Mouse (Mus musculus) MEL (cell line): ENCODE results near the gene Foxj2. TPM values are rescaled to one million over a fixed set of nuclear protein-coding genes. Genes with fewer than 3 reads are reported as not detected.

Experiments used
- DNase-seq: peaks from one replicate; pipeline ENCODE4 v3.0.0; 2011; ENCODE audit warnings: low read depth, low spot score
- H3K27ac ChIP-seq: 2 replicates; pipeline ENCODE4 v1.5.1; 2012; ENCODE audit warnings: low read depth, mild to moderate bottlenecking, control low read depth, low read length, moderate library complexity; ENCODE audit not compliant: control insufficient read depth
- H3K27me3 ChIP-seq, 2 experiments: fragments of 150-350 bp in 1 of 2; sonication (generic) in 1 of 2; 2 replicates each; pipeline ENCODE4 v1.6.1; 2012; ENCODE audit warnings: low read length in 2 of 2, mild to moderate bottlenecking in 2 of 2, improper control_type of control experiment in 1 of 2, moderate library complexity in 1 of 2; ENCODE audit not compliant: insufficient read depth in 2 of 2, control insufficient read depth in 1 of 2
- H3K36me3 ChIP-seq, 2 experiments: 2 replicates each; pipeline ENCODE4 v1.6.1; 2012 to 2014; ENCODE audit warnings: low read length in 2 of 2, improper control_type of control experiment in 1 of 2, inconsistent platforms in 1 of 2, mild to moderate bottlenecking in 1 of 2; ENCODE audit not compliant: insufficient read depth in 2 of 2, control insufficient read depth in 1 of 2
- H3K4me1 ChIP-seq, 2 experiments: fragments of 150-350 bp in 1 of 2; sonication (generic) in 1 of 2; 2 replicates each; pipeline ENCODE4 v1.6.1; 2012; ENCODE audit warnings: low read length in 2 of 2, improper control_type of control experiment in 1 of 2, mild to moderate bottlenecking in 1 of 2; ENCODE audit not compliant: insufficient read depth in 2 of 2, control insufficient read depth in 1 of 2
- H3K4me3 ChIP-seq, 2 experiments: fragments of 150-350 bp in 1 of 2; sonication (generic) in 1 of 2; 2 replicates each; pipeline ENCODE4 v1.5.1; 2012; ENCODE audit warnings: low read depth in 2 of 2, low read length in 2 of 2, mild to moderate bottlenecking in 2 of 2, moderate library complexity in 2 of 2, control low read depth in 1 of 2, improper control_type of control experiment in 1 of 2; ENCODE audit not compliant: control insufficient read depth in 1 of 2, insufficient read depth in 1 of 2
- H3K79me2 ChIP-seq: 2 replicates; pipeline ENCODE4 v1.6.1; 2012; ENCODE audit warnings: mild to moderate bottlenecking, low read length, moderate library complexity; ENCODE audit not compliant: control insufficient read depth, poor library complexity, insufficient read depth
- H3K9ac ChIP-seq: 2 replicates; pipeline ENCODE4 v1.6.1; 2012; ENCODE audit warnings: low read depth, mild to moderate bottlenecking, control low read depth, low read length, moderate library complexity; ENCODE audit not compliant: control insufficient read depth, poor library complexity, severe bottlenecking
- H3K9me3 ChIP-seq: fragments of 150-350 bp; sonication (generic); replicated peaks from 2 replicates; pipeline ENCODE4 v1.6.1; 2012; ENCODE audit warnings: mild to moderate bottlenecking, low read length, improper control_type of control experiment, moderate library complexity; ENCODE audit not compliant: insufficient read depth
- BHLHE40 ChIP-seq: IDR thresholded peaks from 2 replicates; pipeline ENCODE4 v1.6.1; 2012; ENCODE audit warnings: low read depth, mild to moderate bottlenecking, inconsistent platforms, low read length, improper control_type of control experiment, borderline replicate concordance
- CHD1 ChIP-seq: IDR thresholded peaks from 2 replicates; pipeline ENCODE4 v1.6.1; 2012; ENCODE audit warnings: low read depth, mild to moderate bottlenecking, inconsistent platforms, low read length, improper control_type of control experiment
- CHD2 ChIP-seq: IDR thresholded peaks from 2 replicates; pipeline ENCODE4 v1.6.1; 2011; ENCODE audit warnings: low read length, improper control_type of control experiment
- CTCF ChIP-seq, 3 experiments: IDR thresholded peaks in 2 of 3; conservative IDR thresholded peaks in 1 of 3; 2 replicates each; pipeline ENCODE4 v1.5.1; 2011 to 2012; ENCODE audit warnings: low read length in 3 of 3, low read depth in 2 of 3, mild to moderate bottlenecking in 2 of 3, improper control_type of control experiment in 1 of 3, inconsistent platforms in 1 of 3, mixed read lengths in 1 of 3, moderate library complexity in 1 of 3; ENCODE audit not compliant: control insufficient read depth in 1 of 3, insufficient read depth in 1 of 3, poor library complexity in 1 of 3, severe bottlenecking in 1 of 3
- E2F4 ChIP-seq: IDR thresholded peaks from 2 replicates; pipeline ENCODE4 v1.6.1; 2011; ENCODE audit warnings: low read depth, low read length, improper control_type of control experiment, borderline replicate concordance
- ELF1 ChIP-seq: IDR thresholded peaks from 2 replicates; pipeline ENCODE4 v1.6.1; 2014; ENCODE audit warnings: low read depth, mild to moderate bottlenecking, inconsistent platforms, low read length, improper control_type of control experiment, moderate library complexity
- ETS1 ChIP-seq: IDR thresholded peaks from 2 replicates; pipeline ENCODE4 v1.6.1; 2012; ENCODE audit warnings: low read depth, mild to moderate bottlenecking, inconsistent platforms, low read length, improper control_type of control experiment, moderate library complexity
- GABPA ChIP-seq: IDR thresholded peaks from 2 replicates; pipeline ENCODE4 v1.6.1; 2012; ENCODE audit warnings: low read depth, mild to moderate bottlenecking, inconsistent platforms, low read length, improper control_type of control experiment, moderate library complexity
- GATA1 ChIP-seq: IDR thresholded peaks from 2 replicates; pipeline ENCODE4 v1.6.1; 2011; ENCODE audit warnings: low read depth, low read length, improper control_type of control experiment
- HCFC1 ChIP-seq: IDR thresholded peaks from 2 replicates; pipeline ENCODE4 v1.6.1; 2012; ENCODE audit warnings: low read depth, mild to moderate bottlenecking, inconsistent platforms, low read length, improper control_type of control experiment, moderate library complexity
- KAT2A ChIP-seq: conservative IDR thresholded peaks from 2 replicates; pipeline ENCODE4 v1.6.1; 2012; ENCODE audit warnings: low read depth, low read length, improper control_type of control experiment, inconsistent platforms
- MAX ChIP-seq: IDR thresholded peaks from 2 replicates; pipeline ENCODE4 v1.6.1; 2011; ENCODE audit warnings: low read length, improper control_type of control experiment
- MXI1 ChIP-seq: IDR thresholded peaks from 2 replicates; pipeline ENCODE4 v1.6.1; 2011; ENCODE audit warnings: mild to moderate bottlenecking, low read depth, low read length, improper control_type of control experiment
- MYB ChIP-seq: IDR thresholded peaks from 2 replicates; pipeline ENCODE4 v1.6.1; 2011; ENCODE audit warnings: mild to moderate bottlenecking, low read depth, low read length, improper control_type of control experiment
- MYC ChIP-seq: IDR thresholded peaks from 2 replicates; pipeline ENCODE4 v1.6.1; 2011; ENCODE audit warnings: low read depth, mild to moderate bottlenecking, low read length, improper control_type of control experiment, moderate library complexity
- NELFE ChIP-seq: IDR thresholded peaks from 2 replicates; pipeline ENCODE4 v1.6.1; 2011; ENCODE audit warnings: low read depth, low read length, improper control_type of control experiment
- NRF1 ChIP-seq: IDR thresholded peaks from 2 replicates; pipeline ENCODE4 v1.6.1; 2014; ENCODE audit warnings: low read depth, mild to moderate bottlenecking, inconsistent platforms, low read length, improper control_type of control experiment, moderate library complexity; ENCODE audit not compliant: poor library complexity, insufficient read depth, severe bottlenecking
- POLR2A ChIP-seq, 2 experiments: IDR thresholded peaks; 2 replicates each; pipeline ENCODE4 v1.6.1; 2011 to 2012; ENCODE audit warnings: low read length in 2 of 2, mild to moderate bottlenecking in 2 of 2, control low read depth in 1 of 2, improper control_type of control experiment in 1 of 2, low read depth in 1 of 2, moderate library complexity in 1 of 2; ENCODE audit not compliant: control insufficient read depth in 1 of 2, insufficient read depth in 1 of 2, poor library complexity in 1 of 2
- POLR2AphosphoS2 ChIP-seq: IDR thresholded peaks from 2 replicates; pipeline ENCODE4 v1.6.1; 2011; ENCODE audit warnings: low read length, improper control_type of control experiment
- POLR2AphosphoS5 ChIP-seq: IDR thresholded peaks from 2 replicates; pipeline ENCODE4 v1.6.1; 2012; ENCODE audit warnings: low read depth, borderline replicate concordance, mild to moderate bottlenecking, inconsistent platforms, low read length, moderate library complexity, mixed read lengths
- RAD21 ChIP-seq: IDR thresholded peaks from 2 replicates; pipeline ENCODE4 v1.6.1; 2011; ENCODE audit warnings: mild to moderate bottlenecking, low read depth, low read length, improper control_type of control experiment
- SIN3A ChIP-seq: IDR thresholded peaks from 2 replicates; pipeline ENCODE4 v1.6.1; 2012; ENCODE audit warnings: low read length, improper control_type of control experiment, inconsistent platforms
- SMC3 ChIP-seq: IDR thresholded peaks from 2 replicates; pipeline ENCODE4 v1.6.1; 2011; ENCODE audit warnings: low read depth, low read length, improper control_type of control experiment
- TBP ChIP-seq: IDR thresholded peaks from 2 replicates; pipeline ENCODE4 v1.8.0; 2011; ENCODE audit warnings: low read depth, low read length, improper control_type of control experiment
- TCF12 ChIP-seq: IDR thresholded peaks from 2 replicates; pipeline ENCODE4 v1.6.1; 2014; ENCODE audit warnings: low read depth, mild to moderate bottlenecking, inconsistent platforms, low read length, improper control_type of control experiment, moderate library complexity
- UBTF ChIP-seq: IDR thresholded peaks from 2 replicates; pipeline ENCODE4 v1.6.1; 2012; ENCODE audit warnings: low read depth, mild to moderate bottlenecking, inconsistent platforms, low read length, improper control_type of control experiment, moderate library complexity, borderline replicate concordance; ENCODE audit not compliant: insufficient read depth
- USF2 ChIP-seq, 2 experiments: IDR thresholded peaks; 2 replicates each; pipeline ENCODE4 v1.6.1; 2011 to 2012; ENCODE audit warnings: improper control_type of control experiment in 2 of 2, low read length in 2 of 2, borderline replicate concordance in 1 of 2, inconsistent platforms in 1 of 2, low read depth in 1 of 2, mild to moderate bottlenecking in 1 of 2; ENCODE audit not compliant: insufficient read depth in 1 of 2
- ZC3H11A ChIP-seq: IDR thresholded peaks from 2 replicates; pipeline ENCODE4 v1.6.1; 2012; ENCODE audit warnings: low read depth, mild to moderate bottlenecking, inconsistent platforms, low read length, improper control_type of control experiment
- ZKSCAN1 ChIP-seq: IDR thresholded peaks from 2 replicates; pipeline ENCODE4 v1.6.1; 2012; ENCODE audit warnings: low read depth, mild to moderate bottlenecking, inconsistent platforms, low read length, improper control_type of control experiment, moderate library complexity
- ZMIZ1 ChIP-seq: IDR thresholded peaks from 2 replicates; pipeline ENCODE4 v1.6.1; 2012; ENCODE audit warnings: low read depth, mild to moderate bottlenecking, inconsistent platforms, low read length, improper control_type of control experiment, moderate library complexity
- ZNF384 ChIP-seq: IDR thresholded peaks from 2 replicates; pipeline ENCODE4 v1.6.1; 2012; ENCODE audit warnings: low read depth, mild to moderate bottlenecking, inconsistent platforms, low read length, improper control_type of control experiment
- polyA plus RNA-seq, 2 experiments: library from polyadenylated mRNA; stranded (reverse) in 1 of 2; unstranded in 1 of 2; fragments of >175 nt in 1 of 2; fragments of >200 nt in 1 of 2; gene quantifications; 2 replicates each; pipeline versions ENCODE4 v1.2.1 to v1.2.4; 2012; ENCODE audit warnings: low replicate concordance in 2 of 2, low read depth in 1 of 2; ENCODE audit not compliant: insufficient read length in 2 of 2, insufficient read depth in 1 of 2, missing spikeins in 1 of 2
- total RNA-seq: library from RNA; depleted of rRNA; stranded (reverse); fragments of 300-350 nt; gene quantifications from 2 replicates; pipeline ENCODE4 v1.2.3, GENCODE M21; 2012

Gene Foxj2
- total and polyA plus RNA-seq, 3 experiments, result 2.2 to 8.6 TPM; not detected in 1

DNA sequence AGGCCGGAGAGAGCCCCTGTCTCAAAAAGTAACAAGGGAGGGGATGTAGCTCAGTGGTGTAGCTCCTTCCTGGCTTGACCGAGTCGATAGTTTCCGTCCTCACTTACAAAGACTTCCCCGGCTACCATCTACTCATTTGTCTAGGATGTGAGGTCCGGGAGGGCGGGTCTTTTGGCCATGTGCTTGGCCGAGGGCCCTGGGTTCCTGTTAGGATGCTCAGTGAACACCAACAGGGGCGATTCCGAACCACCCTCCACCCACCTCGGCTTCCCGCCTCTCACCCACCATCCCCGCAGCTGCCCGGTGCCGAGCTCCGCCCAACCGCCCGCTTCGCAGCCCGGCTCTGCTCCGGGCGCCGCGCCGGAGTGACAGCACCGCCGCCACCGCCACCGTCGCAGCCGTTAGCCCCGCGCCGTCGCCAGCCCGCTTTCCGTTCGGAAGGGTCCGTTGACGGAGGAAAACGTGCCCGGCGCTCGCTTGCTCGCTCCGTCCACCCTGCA, 18.4 kb upstream of the Foxj2 start, which contains the start of gene Slc2a3 (continued):
- TF ChIP-seq CHD2, result no peak
- 0 out of 2 replicates have a peak, but pooled peaks have one; percentile 8 for TF ChIP-seq ZC3H11A
- no peak for TF ChIP-seq ZKSCAN1
- TF ChIP-seq SIN3A, result peak; percentile 81
- TF ChIP-seq GATA1, result no peak
- no peak for TF ChIP-seq POLR2AphosphoS2
- 0 out of 2 replicates have a peak, but pooled peaks have one; percentile 10 for TF ChIP-seq ETS1
- TF ChIP-seq GABPA, result no peak
- TF ChIP-seq MYC, result peak; percentile 95
- no peak for TF ChIP-seq RAD21
- TF ChIP-seq POLR2AphosphoS5, result no peak
- TF ChIP-seq MYB, result no peak
- no peak for TF ChIP-seq USF2 (IDR thresholded peaks at IDR 0.05; ENCODE audit: borderline replicate concordance in 1 of 2, insufficient read depth in 1 of 2, low read depth in 1 of 2, low read length in 2 of 2)
- TF ChIP-seq E2F4, result peak; percentile 70; the same call in 1 of the 2 replicates
- TF ChIP-seq MXI1, result peak; percentile 73
- peak; percentile 41; the same call in 1 of the 2 replicates for TF ChIP-seq ZMIZ1
- TF ChIP-seq KAT2A, result no peak
- peak; percentile 93; the same call in 1 of the 2 replicates for TF ChIP-seq CHD1
- TF ChIP-seq ZNF384, result no peak
- peak; percentile 3; the same call in 1 of the 2 replicates for TF ChIP-seq TCF12
- no peak for TF ChIP-seq CTCF (IDR thresholded peaks at IDR 0.05 in 2 of 3, conservative IDR thresholded peaks at IDR 0.05 in 1 of 3; ENCODE audit: control insufficient read depth in 1 of 3, insufficient read depth in 1 of 3, low read depth in 2 of 3, low read length in 3 of 3, poor library complexity in 1 of 3, severe bottlenecking in 1 of 3)

DNA sequence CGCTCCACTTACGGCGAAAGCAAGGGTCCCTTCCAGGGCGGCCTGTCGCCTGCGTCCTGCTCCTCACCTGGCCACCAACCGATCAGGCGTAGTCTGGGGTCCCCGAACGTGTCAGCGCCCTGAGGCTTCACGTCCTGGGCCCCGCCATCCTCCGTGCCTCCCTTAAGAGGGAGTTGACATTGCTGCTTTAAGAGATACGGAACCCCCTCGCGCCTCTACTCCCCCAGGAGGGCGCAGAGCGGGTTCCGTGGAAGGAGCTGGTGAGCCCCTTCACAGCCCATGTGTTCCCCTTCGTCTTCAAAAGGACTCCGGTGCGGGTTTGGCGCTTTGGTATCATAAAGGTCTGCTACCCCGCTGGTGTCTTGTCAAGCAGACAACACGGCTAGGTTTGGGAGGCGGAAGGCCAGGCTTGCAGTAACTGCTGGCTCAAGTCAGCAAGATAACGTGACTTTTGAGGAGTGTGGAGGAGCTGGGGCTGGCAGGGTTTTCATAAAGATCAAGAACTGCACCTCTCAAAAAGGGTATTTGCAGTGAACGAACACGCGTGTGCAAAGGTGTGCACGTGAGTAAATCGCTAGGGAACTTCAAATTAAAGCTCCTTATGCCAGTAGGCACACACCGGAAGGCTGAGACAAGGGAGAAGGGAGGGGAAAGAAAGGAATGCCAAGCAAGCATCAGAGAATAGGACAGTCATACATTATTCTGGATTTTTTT, 17.8 kb upstream of the Foxj2 start:
- peaks cover 0 to 14% of the 10 kb centered on the region in 2 experiments; a peak in 2 of 4 replicates for H3K36me3 ChIP-seq
- peaks cover 0 to 15% of the 10 kb centered on the region in 2 experiments; a peak in 2 of 4 replicates for H3K4me1 ChIP-seq
- TF ChIP-seq ETS1 (0 out of 2 replicates have a peak, but pooled peaks have one; percentile 22), TBP (peak; percentile 57; the same call in 1 of the 2 replicates), POLR2AphosphoS2 (peak; percentile 41; the same call in 1 of the 2 replicates), KAT2A (no peak), ELF1 (peak; percentile 41; the same call in 1 of the 2 replicates), UBTF (0 out of 2 replicates have a peak, but pooled peaks have one; percentile 50), HCFC1 (0 out of 2 replicates have a peak, but pooled peaks have one; percentile 7), ZMIZ1 (peak; percentile 45; the same call in 1 of the 2 replicates), TCF12 (peak; percentile 3; the same call in 1 of the 2 replicates), NRF1 (no peak), MXI1 (peak; percentile 88), CTCF (IDR thresholded peaks at IDR 0.05 in 2 of 3, conservative IDR thresholded peaks at IDR 0.05 in 1 of 3; ENCODE audit: control insufficient read depth in 1 of 3, insufficient read depth in 1 of 3, low read depth in 2 of 3, low read length in 3 of 3, poor library complexity in 1 of 3, severe bottlenecking in 1 of 3) (no peak), NELFE (peak; percentile 57), BHLHE40 (peak; percentile 75; the same call in 1 of the 2 replicates), SMC3 (0 out of 2 replicates have a peak, but pooled peaks have one; percentile 4), GATA1 (peak; percentile 2; the same call in 1 of the 2 replicates), POLR2A (IDR thresholded peaks at IDR 0.05; ENCODE audit: control insufficient read depth in 1 of 2, insufficient read depth in 1 of 2, low read depth in 1 of 2, low read length in 2 of 2, poor library complexity in 1 of 2) (peak in 1 of 2 experiments; percentile 67; a peak in 3 of 4 replicates), MAX (peak; percentile 54), ZNF384 (no peak), SIN3A (peak; percentile 68)
- H3K9me3 ChIP-seq, result no peaks in the 10 kb centered on the region
- peak overlapping the region; percentile 91 for H3K9ac ChIP-seq
- no peaks in the 10 kb centered on the region for H3K27me3 ChIP-seq
- peak overlapping the region; percentile 78 to 90 for H3K4me3 ChIP-seq
- DNase-seq, result peak; percentile 88
- H3K79me2 ChIP-seq, result peaks cover 11% of the 10 kb centered on the region
- H3K27ac ChIP-seq, result peak overlapping the region; percentile 87
